Mouse (Mus musculus): Measurements from ENCODE around the gene Cbx8. TPM values are rescaled to one million over a fixed set of nuclear protein-coding genes. Genes with fewer than 3 reads are reported as not detected.

Gene Cbx8
- polyA plus RNA-seq (2012; rRNA removed) = 6.0 and 7.4 TPM in 2 replicates

DNA sequence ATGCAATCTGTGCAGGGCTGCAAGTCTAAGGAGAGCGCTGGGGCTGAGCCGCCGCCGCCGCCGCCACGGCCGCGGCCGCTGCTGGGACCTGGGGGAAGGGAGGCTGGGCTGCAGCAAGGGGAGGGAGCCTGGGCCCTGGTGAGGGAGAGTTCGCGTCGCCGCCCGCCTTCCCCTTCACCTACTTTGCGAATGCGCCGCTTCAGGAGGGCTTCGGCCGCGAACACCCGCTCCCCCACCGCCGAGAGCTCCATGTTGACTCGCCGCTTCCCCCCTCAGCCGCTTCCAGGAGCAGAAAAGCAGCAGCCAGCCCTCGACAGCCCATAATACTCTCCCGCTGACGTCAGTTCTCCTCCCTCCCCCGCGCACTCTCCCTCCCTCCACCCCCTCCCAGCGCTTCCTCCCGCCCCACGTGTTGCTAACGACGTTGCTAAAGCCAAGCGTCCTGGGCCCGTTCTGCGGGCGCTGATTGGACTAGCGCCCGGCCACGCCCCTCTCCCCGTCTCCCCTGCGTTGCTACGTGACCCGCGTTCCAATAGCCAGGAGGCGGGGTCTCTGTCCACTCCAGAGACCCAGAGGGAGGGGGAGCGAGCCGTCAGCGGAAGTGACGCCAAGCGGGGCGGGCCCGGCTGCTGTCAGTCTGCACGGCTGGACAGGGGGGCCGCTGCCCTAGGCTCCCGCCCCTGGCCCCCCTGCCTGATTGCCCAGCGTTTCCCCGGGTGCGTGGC lies at the start of gene Cbx8:
Gene Cbx8 (minus strand): TSS at position 370 of the 725 bp plus-strand sequence.
- peak within 1 kb of the TSS; percentile 83 for H3K27ac ChIP-seq (ENCODE audit: insufficient read depth, low read length)
- H3K4me3 ChIP-seq (ENCODE audit: insufficient read depth, low read length) = peak within 1 kb of the TSS; percentile 86
- TF ChIP-seq CTCF (IDR thresholded peaks at IDR 0.05; ENCODE audit: extremely low read depth, insufficient read depth, low read length) (no peak), POLR2A (IDR thresholded peaks at IDR 0.05; ENCODE audit: extremely low read depth, insufficient read depth, low read length) (peak; percentile 92)
- no peaks in the 10 kb centered on the region; the same call in 1 of the 2 replicates for H3K4me1 ChIP-seq (ENCODE audit: control insufficient read depth, insufficient read depth, low read length)

DNA sequence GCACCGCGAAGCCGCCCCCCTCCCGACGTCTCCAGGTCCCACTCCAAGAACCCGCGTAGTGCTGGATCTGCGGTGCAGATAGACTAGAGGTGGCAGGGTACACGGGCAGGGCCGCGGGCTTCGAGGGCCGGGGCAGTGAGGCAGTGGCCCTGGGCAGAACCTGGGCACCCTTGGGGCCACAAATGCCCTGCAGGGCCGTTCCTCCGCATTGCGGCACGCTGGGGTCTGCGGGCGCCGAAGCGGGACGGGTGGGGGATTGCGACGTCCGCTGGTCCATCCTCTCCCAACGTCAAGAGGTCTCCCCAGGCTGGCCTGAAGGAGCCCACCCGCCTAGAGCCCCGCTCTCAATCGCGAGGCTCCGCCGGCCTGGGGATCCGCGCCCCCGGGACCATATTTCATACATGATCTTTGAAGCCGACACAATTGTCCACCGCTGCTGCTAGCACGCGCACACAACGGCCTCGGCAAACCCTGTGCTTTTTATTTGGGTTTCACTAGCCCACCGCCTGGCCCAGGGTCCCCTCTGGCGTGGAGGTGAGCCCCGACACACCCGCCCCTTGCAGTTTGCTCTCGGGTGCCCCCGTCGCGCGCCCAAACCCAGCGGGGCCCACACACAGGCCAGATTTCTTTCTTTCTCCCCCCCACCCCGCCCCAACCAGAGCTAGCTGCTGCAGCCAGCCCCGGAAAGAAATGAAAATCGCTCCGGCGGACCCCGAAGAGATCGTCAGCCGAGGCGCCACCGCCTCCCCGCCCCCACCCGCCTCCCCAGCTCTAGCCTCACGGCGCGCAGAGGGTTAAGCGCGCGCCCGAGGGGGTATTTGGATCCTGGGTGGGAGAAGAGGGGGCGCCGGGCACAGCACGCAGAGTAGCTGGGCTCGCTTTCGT lies 49.5 kb upstream of the Cbx8 start:
- peak overlapping the region; percentile 26; the same call in 1 of the 2 replicates for H3K4me3 ChIP-seq (ENCODE audit: insufficient read depth, low read length)
- no peaks in the 10 kb centered on the region for H3K4me1 ChIP-seq (ENCODE audit: control insufficient read depth, insufficient read depth, low read length)
- TF ChIP-seq CTCF (IDR thresholded peaks at IDR 0.05; ENCODE audit: extremely low read depth, insufficient read depth, low read length) = no peak
- TF ChIP-seq POLR2A (IDR thresholded peaks at IDR 0.05; ENCODE audit: extremely low read depth, insufficient read depth, low read length) = no peak
- no peak overlapping the region for H3K27ac ChIP-seq (ENCODE audit: insufficient read depth, low read length)

DNA sequence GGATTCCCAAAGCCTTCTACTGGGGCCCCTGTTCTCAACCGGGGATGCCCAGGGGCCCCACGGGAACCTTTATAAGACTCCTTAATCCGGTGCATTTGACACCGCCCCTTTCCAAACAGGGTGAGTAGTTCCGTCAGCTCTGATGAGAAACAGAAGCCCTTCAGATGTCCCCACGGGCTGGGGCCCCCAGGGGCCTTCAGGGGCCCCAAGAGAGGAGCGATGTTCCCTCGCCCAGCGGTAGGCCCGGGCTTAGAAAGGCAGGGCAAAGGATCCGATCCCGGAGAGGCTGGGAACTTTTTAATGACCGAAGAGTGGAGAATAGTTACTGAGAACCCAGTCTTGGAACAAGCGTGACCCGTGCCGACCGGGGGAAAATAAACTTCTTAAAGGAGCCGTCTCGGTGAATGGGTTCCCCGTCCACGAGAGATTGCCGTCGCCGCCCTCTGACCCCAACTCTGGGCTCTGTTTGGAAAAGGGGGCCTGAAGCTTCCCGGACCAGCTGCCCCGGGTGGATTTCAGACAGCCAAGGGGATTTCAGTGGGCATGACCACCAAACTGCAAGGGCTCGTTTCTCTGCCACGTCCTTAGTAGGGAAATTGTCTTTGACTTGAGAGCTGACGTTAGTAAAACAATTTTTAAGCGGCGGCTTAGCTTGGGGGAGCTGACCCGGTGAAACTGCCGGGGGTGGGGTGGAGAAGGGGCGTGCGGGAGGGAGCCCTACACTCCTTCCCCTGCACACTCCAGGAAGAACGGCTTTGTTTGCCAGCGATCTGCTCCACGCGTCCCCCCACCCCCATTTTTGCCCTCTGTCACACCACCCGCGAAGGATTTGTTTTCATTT lies 48.7 kb upstream of the Cbx8 start:
- Histone ChIP-seq H3K27ac (ENCODE audit: insufficient read depth, low read length) (no peak overlapping the region), H3K4me1 (ENCODE audit: control insufficient read depth, insufficient read depth, low read length) (no peaks in the 10 kb centered on the region), H3K4me3 (ENCODE audit: insufficient read depth, low read length) (no peak overlapping the region)
- no peak for TF ChIP-seq POLR2A (IDR thresholded peaks at IDR 0.05; ENCODE audit: extremely low read depth, insufficient read depth, low read length)
- no peak for TF ChIP-seq CTCF (IDR thresholded peaks at IDR 0.05; ENCODE audit: extremely low read depth, insufficient read depth, low read length)

DNA sequence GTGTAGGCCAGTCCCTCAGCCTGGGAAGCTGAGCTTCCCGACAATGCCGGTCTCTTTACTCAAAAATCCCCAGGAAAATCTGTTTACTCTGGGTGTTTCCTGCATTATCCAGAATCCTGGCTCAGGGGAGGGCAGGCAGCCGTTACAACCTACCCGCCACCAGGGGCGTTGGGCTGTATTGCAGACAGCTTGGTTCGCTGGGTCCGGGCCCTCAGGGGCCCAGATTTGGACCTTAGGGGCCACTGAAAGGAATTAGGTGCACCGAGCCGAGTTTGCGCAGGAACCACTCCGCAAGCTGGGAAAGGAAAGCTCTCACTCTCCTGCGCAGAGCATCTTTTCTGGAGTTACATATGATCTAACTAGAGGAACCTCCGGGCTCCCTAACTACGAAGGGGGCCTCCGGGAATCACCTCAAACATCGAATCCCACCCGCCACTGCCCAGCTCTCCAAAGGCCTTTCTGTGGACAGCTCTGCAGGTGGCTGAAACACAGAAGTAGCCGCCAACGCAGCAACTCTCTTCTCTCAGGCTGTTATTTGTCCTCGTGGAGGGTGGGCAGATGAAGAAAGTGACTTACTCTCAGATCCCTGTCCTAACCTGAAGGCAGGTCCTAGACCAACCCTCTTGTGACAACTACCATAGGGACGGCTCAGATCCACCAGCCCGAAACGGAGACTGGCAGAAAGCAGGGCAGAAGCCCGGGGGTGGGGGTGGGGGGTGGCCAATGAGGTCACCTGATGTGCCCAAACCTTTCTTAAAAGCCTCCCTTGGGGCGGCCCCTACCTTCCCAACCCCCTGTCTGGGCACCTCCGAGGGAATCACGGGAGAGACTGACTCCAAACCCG lies 47.8 kb upstream of the Cbx8 start:
- TF ChIP-seq POLR2A (IDR thresholded peaks at IDR 0.05; ENCODE audit: extremely low read depth, insufficient read depth, low read length) (no peak), CTCF (IDR thresholded peaks at IDR 0.05; ENCODE audit: extremely low read depth, insufficient read depth, low read length) (no peak)
- no peak overlapping the region for H3K4me3 ChIP-seq (ENCODE audit: insufficient read depth, low read length)
- H3K4me1 ChIP-seq (ENCODE audit: control insufficient read depth, insufficient read depth, low read length) = no peaks in the 10 kb centered on the region
- H3K27ac ChIP-seq (ENCODE audit: insufficient read depth, low read length) = no peak overlapping the region

DNA sequence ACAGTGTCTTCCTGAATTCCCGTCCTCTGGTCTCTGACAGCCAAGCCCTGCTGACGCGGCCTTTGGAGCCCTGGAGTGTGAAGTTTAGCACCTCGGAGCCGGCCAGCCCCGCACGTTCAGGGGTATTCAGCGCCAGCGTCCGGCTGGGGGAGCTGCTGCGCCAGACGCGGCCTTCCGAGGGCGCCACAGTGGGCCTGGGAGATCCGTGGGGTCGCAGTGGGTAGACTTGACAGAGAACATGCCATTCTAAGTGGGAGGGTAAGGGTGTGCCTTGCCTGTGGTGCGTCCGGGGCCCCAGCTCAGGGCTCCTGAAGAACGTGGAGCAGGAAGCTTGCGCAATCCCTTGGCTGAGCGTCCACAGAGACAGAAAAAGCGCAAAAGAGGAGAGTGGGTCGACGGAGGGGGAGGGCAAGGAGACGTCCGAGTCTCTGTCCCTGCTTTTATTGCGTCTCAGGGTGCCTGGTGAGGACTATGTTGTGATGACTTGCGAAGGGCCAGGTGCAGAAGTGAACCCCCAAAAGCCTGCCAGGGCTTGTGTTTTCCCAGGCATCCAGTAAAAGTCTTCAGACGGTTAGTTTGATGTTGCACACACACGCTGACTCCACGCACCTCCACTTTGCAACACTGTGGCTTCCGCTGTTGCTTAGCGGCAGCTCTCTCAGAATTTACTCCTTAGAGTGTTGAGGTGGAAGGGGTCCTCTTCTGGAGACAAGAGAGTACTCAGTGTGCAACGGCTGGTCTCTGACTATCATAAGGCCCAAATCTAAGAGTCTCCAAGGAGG lies 46.7 kb upstream of the Cbx8 start:
- TF ChIP-seq CTCF (IDR thresholded peaks at IDR 0.05; ENCODE audit: extremely low read depth, insufficient read depth, low read length) = no peak
- TF ChIP-seq POLR2A (IDR thresholded peaks at IDR 0.05; ENCODE audit: extremely low read depth, insufficient read depth, low read length) = no peak
- H3K4me3 ChIP-seq (ENCODE audit: insufficient read depth, low read length) = no peak overlapping the region
- H3K27ac ChIP-seq (ENCODE audit: insufficient read depth, low read length) = no peak overlapping the region
- H3K4me1 ChIP-seq (ENCODE audit: control insufficient read depth, insufficient read depth, low read length) = peaks cover 1% of the 10 kb centered on the region; the same call in 1 of the 2 replicates

DNA sequence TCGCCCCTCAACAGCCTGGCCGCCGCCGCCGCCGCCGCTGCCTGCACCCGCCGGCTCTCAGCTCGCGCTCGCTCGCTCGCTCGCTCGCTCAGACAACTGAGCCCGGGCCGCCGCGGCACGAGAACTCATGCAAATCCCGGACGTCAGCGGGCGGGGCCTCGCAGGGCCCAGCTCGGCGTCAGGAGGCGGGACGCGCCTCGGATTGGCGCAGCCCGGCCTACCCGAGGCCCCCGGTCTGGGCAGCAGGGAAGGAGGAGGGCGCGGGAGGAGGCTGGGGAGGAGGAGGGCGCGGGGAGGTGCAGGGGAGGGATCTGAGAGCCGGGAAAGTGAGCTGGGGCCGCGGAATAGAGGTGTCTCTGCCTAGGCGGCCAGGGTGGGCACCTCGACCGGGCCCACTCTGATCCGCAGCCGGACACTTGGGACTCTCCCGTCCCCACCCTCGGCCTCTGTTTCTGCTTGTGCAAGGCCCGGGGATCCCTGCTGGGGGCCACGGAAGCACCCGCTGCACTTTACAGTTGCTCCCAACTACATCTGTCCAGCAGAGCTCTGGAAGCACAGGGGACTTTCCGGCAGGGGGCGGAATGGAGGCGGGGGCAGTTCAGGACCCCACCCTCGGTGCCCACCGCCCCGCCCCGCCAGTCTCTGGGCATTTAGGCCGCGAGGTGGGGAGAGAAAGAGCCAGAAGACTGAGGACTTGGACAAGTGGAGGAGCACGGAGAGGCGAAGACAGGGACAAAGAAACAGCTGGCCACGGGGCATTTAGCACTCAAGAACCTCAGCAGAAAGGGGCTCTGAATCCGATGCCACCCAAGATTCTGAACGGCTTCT lies 45.6 kb upstream of the Cbx8 start, which contains the start of gene Cbx4:
Gene Cbx4 (minus strand): TSS at position 78 of the 828 bp plus-strand sequence.
- Histone ChIP-seq H3K27ac (ENCODE audit: insufficient read depth, low read length) (peak within 1 kb of the TSS; percentile 99), H3K4me3 (ENCODE audit: insufficient read depth, low read length) (peak within 1 kb of the TSS; percentile 99), H3K4me1 (ENCODE audit: control insufficient read depth, insufficient read depth, low read length) (peaks cover 2% of the 10 kb centered on the region; the same call in 1 of the 2 replicates)
- TF ChIP-seq POLR2A (IDR thresholded peaks at IDR 0.05; ENCODE audit: extremely low read depth, insufficient read depth, low read length) = peak; percentile 71
- TF ChIP-seq CTCF (IDR thresholded peaks at IDR 0.05; ENCODE audit: extremely low read depth, insufficient read depth, low read length) = no peak

DNA sequence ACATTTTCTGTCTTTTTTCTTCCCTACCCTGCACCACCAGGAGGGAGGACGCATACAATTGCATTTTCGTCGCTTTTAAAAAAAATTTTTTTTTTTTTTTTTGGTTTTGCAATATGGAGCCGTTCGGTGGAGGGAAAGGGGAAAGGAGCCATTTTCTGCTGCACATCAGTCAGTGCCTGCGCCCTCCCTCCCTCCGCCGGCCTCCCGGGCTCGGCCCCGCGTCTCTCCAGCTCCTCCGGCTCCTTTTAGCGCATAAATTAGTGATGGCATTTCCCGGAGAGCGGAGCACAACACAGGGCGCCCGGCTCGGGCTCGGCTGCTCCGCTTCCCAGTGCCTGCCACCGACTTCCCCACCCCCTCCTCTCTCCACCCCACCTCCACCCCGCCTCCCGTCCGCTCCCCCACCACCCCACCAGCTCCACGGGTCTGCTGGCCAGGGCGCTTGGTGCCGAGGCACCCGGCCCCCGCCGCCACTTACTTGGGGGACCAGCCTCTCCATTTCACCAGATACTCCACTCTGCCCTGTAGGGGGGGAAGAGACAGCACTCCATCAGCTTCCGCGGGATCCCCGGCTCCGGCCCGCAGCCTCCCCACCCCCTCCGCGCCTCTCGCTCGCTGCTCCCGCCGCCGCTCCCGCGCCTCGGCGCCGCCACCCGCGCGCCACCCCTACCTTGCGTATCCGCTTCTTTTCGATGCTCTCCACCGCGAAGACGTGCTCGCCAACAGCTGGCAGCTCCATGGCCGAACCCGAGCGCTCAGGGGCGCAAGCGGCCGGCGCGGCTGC lies 44.7 kb upstream of the Cbx8 start:
- Histone ChIP-seq H3K4me3 (ENCODE audit: insufficient read depth, low read length) (peak overlapping the region; percentile 99), H3K4me1 (ENCODE audit: control insufficient read depth, insufficient read depth, low read length) (peaks cover 2% of the 10 kb centered on the region; the same call in 1 of the 2 replicates), H3K27ac (ENCODE audit: insufficient read depth, low read length) (peak overlapping the region; percentile 99)
- TF ChIP-seq CTCF (IDR thresholded peaks at IDR 0.05; ENCODE audit: extremely low read depth, insufficient read depth, low read length) (no peak), POLR2A (IDR thresholded peaks at IDR 0.05; ENCODE audit: extremely low read depth, insufficient read depth, low read length) (0 out of 2 replicates have a peak, but pooled peaks have one; percentile 7)
